Mouse (Mus musculus): ENCODE results near the gene Sclt1. TPM values are rescaled to one million over a fixed set of nuclear protein-coding genes. Genes with fewer than 3 reads are reported as not detected.
"Not testable (repeated sequence)": the region's sequence is repeated elsewhere in the genome, so short reads cannot be mapped to it uniquely, and the experiment has no call there.

Sclt1 gene
- 5.1 and 7.7 TPM in 2 replicates for polyA plus RNA-seq (2011; ENCODE audit: insufficient read depth, insufficient read length, low replicate concordance, missing spikeins)

DNA sequence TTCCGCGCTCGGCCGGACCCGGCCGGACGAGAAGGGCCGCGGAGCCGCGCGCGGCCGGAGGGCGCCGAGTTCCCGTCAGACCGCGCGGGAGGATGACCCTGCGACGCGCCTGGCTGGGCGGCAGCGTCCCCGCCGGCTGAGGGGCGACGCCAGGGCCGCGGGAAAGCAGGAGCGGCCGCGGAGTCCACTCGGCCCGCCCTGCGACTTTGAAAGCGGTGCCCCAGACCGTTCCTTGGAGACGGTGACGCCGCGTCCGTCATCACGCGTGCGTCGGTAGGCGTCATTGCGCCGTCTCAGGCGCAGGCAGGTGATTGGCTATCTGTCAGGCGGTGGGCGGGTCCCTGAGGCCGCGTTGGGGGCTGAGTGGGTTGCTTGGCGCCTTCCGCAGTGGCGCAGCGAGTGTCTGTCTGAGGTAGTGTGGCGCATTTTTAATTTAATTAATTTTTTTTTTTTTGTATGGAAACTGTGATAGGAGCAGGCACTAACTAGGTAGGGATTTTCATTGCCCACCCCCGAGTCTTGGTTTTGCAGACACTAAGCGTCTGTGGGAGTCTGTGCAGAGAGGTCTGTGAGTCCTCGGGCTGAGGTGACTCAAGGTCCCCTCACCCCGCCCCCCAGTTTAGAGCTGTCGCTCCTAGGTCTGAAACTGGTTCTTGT, at the start of gene Sclt1, which contains the start of gene D3Ertd751e:
Sclt1 (minus strand) TSS at position 237 of the 657 bp plus-strand sequence.
D3Ertd751e (plus strand) TSS at position 334 of the 657 bp plus-strand sequence.
- H3K4me3 ChIP-seq (replicated peaks; ENCODE audit: control insufficient read depth, low read depth, low read length): peak within 1 kb of the TSS; percentile 80
- under 1% methylated on average over 66 of the region's 66 CpGs for WGBS
- peak within 1 kb of the TSS; percentile 92 for H3K27ac ChIP-seq (ENCODE audit: control insufficient read depth, insufficient read depth, low read depth, low read length, poor library complexity)
- TF ChIP-seq POLR2A (IDR thresholded peaks at IDR 0.05; ENCODE audit: borderline replicate concordance, control insufficient read depth, low read depth, low read length): peak; percentile 83
- TF ChIP-seq CTCF (IDR thresholded peaks at IDR 0.05; ENCODE audit: control insufficient read depth, insufficient read depth, low read length): no peak
- peaks cover 2% of the 10 kb centered on the region; the same call in 1 of the 2 replicates for H3K4me1 ChIP-seq (ENCODE audit: control insufficient read depth, insufficient read depth, low read length)

DNA sequence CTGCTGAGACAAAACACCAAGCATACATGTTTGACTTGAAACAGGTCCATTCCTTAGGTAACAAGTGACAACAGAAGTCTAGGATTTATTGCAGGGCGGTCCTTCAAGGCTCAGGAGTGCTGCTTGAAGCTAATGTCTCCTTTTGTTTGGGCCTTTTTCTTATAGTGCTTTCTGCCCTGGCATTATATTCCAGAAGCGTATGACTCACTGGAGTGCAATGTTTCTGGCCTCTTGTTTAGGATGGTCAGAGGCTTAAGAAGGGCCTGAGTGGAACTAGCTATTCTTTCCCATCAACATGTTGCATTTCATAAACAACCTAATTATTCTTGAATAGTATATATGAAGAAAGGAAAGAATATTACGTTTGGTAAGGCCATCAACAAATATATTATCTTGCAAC, 19.8 kb upstream of the Sclt1 start:
- WGBS: 80% methylated on average over 3 of the region's 3 CpGs
- no peak for TF ChIP-seq POLR2A (IDR thresholded peaks at IDR 0.05; ENCODE audit: borderline replicate concordance, control insufficient read depth, low read depth, low read length)
- TF ChIP-seq CTCF (IDR thresholded peaks at IDR 0.05; ENCODE audit: control insufficient read depth, insufficient read depth, low read length): no peak
- H3K27ac ChIP-seq (ENCODE audit: control insufficient read depth, insufficient read depth, low read depth, low read length, poor library complexity): no peak overlapping the region
- H3K4me1 ChIP-seq (ENCODE audit: control insufficient read depth, insufficient read depth, low read length): no peaks in the 10 kb centered on the region
- H3K4me3 ChIP-seq (replicated peaks; ENCODE audit: control insufficient read depth, low read depth, low read length): no peak overlapping the region

DNA sequence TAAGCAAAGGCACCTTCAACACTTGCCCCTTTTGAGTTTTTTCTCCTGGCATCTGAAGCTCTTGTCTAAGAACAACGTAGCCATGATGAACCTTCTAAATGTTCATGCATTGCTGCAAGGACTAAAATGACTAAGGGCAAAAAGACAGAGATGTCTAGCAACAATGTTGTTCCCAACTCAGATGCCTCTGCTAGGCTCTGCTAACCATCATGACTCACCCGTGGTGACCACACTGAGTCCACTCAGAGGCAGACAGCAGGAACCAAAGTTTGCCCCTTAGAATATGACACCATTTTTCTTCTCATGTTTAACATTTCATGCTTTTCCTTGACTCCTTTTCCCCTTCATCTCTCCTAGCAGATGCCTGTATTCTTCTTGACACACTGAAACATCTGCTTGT, 12.2 kb upstream of the Sclt1 start:
- no peak overlapping the region for H3K4me3 ChIP-seq (replicated peaks; ENCODE audit: control insufficient read depth, low read depth, low read length)
- 73% methylated on average over 2 of the region's 2 CpGs for WGBS
- no peaks in the 10 kb centered on the region for H3K4me1 ChIP-seq (ENCODE audit: control insufficient read depth, insufficient read depth, low read length)
- TF ChIP-seq CTCF (IDR thresholded peaks at IDR 0.05; ENCODE audit: control insufficient read depth, insufficient read depth, low read length) (no peak), POLR2A (IDR thresholded peaks at IDR 0.05; ENCODE audit: borderline replicate concordance, control insufficient read depth, low read depth, low read length) (no peak)
- H3K27ac ChIP-seq (ENCODE audit: control insufficient read depth, insufficient read depth, low read depth, low read length, poor library complexity): no peak overlapping the region

DNA sequence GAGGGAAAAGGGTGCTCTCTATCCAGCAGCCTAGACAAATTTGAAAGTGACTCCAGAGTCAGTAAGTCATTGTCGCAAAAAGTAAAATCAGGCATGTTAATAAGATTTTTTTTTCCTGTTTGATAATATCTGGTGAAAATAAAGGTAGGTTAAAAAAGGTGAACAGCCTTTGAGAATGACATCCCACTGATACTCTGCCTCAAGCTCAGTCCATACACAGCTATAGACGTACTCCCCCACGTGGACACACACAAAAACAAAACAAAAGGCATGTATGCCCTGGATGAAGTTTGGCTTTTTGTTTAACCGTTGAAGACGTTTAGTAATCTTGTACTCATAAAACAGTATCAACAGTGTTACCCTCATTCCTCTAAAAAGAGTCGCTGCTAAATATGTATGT, 1.1 kb upstream of the Sclt1 start:
- H3K4me3 ChIP-seq (replicated peaks; ENCODE audit: control insufficient read depth, low read depth, low read length): no peak overlapping the region

DNA sequence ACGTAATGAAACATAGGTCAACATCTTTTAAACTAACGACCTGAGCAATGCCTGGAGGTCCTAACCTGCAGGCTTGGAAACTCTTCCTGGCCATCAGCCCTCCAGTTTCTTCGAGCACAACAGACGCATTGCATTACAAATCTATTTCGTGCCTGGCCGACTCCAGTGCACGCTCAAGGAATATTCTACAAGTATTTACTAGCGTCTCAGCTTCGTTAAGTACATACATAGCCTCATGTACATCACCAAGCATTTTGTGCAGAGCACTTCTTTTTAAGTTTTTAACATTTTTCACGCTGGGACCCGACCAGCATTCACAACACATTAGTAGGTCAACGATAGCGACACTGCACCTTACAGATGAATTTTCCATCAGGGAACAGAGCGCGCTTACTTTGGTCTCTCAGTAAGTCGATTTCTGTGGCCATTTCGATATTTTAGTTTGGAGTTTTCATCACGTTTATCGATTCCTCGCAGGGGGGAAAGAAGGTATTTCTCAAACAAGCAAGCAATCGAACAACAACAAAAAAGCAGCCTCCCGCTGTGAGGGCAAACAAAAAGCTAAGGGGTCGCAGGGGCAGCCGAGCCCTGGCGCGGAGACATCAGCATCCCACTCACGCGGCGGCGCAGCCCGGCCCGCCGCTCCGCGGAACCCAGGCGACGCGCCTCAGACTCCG, 575 bp downstream of the Sclt1 start:
- under 1% methylated on average over 39 of the region's 39 CpGs for WGBS
- no peak for TF ChIP-seq POLR2A (IDR thresholded peaks at IDR 0.05; ENCODE audit: borderline replicate concordance, control insufficient read depth, low read depth, low read length)
- no peak for TF ChIP-seq CTCF (IDR thresholded peaks at IDR 0.05; ENCODE audit: control insufficient read depth, insufficient read depth, low read length)
- H3K27ac ChIP-seq (ENCODE audit: control insufficient read depth, insufficient read depth, low read depth, low read length, poor library complexity): peak overlapping the region; percentile 92
- peak overlapping the region; percentile 80 for H3K4me3 ChIP-seq (replicated peaks; ENCODE audit: control insufficient read depth, low read depth, low read length)
- peaks cover 2% of the 10 kb centered on the region; the same call in 1 of the 2 replicates for H3K4me1 ChIP-seq (ENCODE audit: control insufficient read depth, insufficient read depth, low read length)

More for the DNA sequence above, 1.1 kb upstream of the Sclt1 start:
- TF ChIP-seq CTCF (IDR thresholded peaks at IDR 0.05; ENCODE audit: control insufficient read depth, insufficient read depth, low read length) (no peak), POLR2A (IDR thresholded peaks at IDR 0.05; ENCODE audit: borderline replicate concordance, control insufficient read depth, low read depth, low read length) (no peak)
- Histone ChIP-seq H3K27ac (ENCODE audit: control insufficient read depth, insufficient read depth, low read depth, low read length, poor library complexity) (no peak overlapping the region), H3K4me1 (ENCODE audit: control insufficient read depth, insufficient read depth, low read length) (peaks cover 2% of the 10 kb centered on the region; the same call in 1 of the 2 replicates)
- WGBS: 23% methylated on average over 6 of the region's 6 CpGs

DNA sequence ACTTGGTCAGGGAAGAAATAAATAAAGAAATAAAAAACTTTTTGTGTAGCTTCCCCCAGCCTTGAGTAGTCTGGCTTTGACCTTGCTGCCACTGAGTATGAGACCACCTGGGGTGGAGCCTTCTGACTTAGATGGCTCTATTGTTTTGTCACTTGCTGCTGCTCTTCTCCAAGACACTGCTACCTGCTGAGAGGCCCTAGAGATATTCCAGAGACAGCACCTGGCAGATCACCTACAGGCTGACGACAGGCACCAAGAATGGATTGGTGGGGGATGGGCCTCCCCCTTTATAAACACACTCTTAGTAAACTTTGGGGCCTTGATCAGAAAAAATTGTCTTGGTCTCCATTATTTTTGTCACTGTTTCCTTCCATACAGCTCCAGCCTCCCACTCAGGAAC, 46.6 kb downstream of the Sclt1 start:
- Histone ChIP-seq H3K27ac (ENCODE audit: control insufficient read depth, insufficient read depth, low read depth, low read length, poor library complexity) (no peak overlapping the region), H3K4me3 (replicated peaks; ENCODE audit: control insufficient read depth, low read depth, low read length) (no peak overlapping the region), H3K4me1 (ENCODE audit: control insufficient read depth, insufficient read depth, low read length) (no peaks in the 10 kb centered on the region)
- no peak for TF ChIP-seq POLR2A (IDR thresholded peaks at IDR 0.05; ENCODE audit: borderline replicate concordance, control insufficient read depth, low read depth, low read length)
- WGBS: 89% methylated on average over 1 of the region's 1 CpGs

DNA sequence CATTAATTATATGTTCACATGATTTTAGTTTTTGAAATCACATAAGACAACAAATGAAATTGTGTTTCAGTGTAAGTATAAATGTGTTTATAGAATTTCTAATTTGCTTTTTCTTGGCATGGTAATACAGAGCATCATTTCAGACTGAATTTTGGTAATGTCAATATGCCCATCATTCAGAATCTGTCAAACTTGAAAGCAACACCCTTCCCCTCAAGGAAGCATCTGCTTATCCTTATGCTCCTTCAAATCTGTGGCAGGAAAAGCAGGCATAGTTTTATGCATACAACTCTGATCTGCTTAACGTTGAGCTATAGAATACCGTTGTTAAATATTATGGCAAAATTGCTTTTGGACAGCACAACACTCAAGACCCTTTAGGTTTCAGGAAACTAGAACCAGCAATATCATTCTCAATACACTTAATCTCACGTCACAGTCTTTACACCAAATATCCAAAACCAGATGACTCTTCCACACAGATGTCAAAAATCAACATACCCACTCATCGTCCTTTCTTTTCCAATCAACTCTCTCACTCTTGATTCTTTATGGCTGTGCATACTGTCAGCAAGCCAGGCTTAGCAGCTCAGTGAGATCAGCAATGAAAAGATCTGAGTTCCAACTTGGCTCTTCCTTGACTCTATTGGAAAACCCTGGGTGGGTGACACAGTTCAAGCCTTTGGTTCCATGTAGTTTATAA, 49.7 kb downstream of the Sclt1 start:
- WGBS: 89% methylated on average over 4 of the region's 4 CpGs
- TF ChIP-seq POLR2A (IDR thresholded peaks at IDR 0.05; ENCODE audit: borderline replicate concordance, control insufficient read depth, low read depth, low read length) (no peak), CTCF (IDR thresholded peaks at IDR 0.05; ENCODE audit: control insufficient read depth, insufficient read depth, low read length) (no peak)
- H3K4me1 ChIP-seq (ENCODE audit: control insufficient read depth, insufficient read depth, low read length): no peaks in the 10 kb centered on the region
- no peak overlapping the region for H3K27ac ChIP-seq (ENCODE audit: control insufficient read depth, insufficient read depth, low read depth, low read length, poor library complexity)
- no peak overlapping the region for H3K4me3 ChIP-seq (replicated peaks; ENCODE audit: control insufficient read depth, low read depth, low read length)

DNA sequence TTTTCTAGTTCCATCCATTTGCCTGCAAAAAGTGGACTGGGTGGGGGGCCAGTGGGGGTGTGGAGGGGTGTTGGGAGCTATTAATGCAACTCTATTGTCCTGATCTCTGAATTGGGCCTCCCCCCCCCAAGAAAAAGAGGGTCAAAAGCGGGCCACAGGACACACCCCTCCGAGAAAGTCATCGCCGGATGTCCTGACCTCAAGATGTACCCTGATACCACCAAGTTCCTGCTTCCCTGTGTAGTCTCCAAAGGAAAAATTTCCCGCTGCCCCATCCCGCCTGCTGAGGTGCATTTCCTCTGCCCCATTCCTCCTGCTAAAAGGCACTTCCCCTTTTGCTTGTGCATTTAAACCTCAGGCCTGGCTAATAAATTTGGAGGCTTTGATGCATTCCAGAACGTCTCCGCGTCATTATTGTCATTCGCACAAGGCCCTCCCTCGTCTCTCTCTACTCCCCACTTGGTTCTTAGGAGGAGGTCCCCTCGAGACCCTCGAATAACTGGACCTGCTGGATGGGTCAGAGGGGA, 52.1 kb downstream of the Sclt1 start:
- not testable (repeated sequence) for H3K4me1 ChIP-seq (ENCODE audit: control insufficient read depth, insufficient read depth, low read length); H3K27ac ChIP-seq (ENCODE audit: control insufficient read depth, insufficient read depth, low read depth, low read length, poor library complexity); H3K4me3 ChIP-seq (replicated peaks; ENCODE audit: control insufficient read depth, low read depth, low read length)
- WGBS: 86% methylated on average over 13 of the region's 13 CpGs
